Mouse (Mus musculus): Measurements from ENCODE around the gene Rfc5.
"Not testable (repeated sequence)": the region's sequence is repeated elsewhere in the genome, so short reads cannot be mapped to it uniquely, and the experiment has no call there.

Gene Rfc5

GRCm38 (mm10) chr5:117346281-117346680 lies 42.6 kb downstream of the Rfc5 start:
- no peak for DNase-seq

DNA sequence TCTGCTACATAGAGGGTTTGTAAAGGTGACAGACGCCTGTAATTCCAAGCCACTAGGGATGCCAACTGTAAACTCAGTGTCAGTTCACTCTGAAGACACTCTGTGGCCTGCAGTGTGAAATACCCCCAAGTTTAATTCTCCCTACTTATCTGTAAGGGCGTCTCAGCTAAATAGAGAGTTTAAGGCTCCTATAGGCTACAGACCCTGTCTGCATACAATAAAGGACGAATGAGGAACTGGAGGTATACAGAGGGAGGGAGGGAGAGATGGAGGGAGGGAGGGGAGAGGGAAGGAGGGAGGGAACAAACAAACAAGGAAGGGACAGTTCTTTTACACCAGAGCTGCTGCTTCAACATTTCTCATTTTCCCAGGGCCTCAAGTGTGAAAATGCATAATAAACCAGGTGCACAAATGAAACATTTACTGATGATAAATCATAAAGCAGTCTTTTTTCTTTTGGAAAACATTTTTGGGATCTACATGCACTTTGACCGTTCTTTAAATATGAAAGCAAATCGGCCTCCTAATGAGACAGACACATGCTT lies 43.3 kb downstream of the Rfc5 start:
- DNase-seq = no peak

GRCm38 (mm10) chr5:117344496-117344895 lies 44.4 kb downstream of the Rfc5 start:
- not testable (repeated sequence) for DNase-seq

GRCm38 (mm10) chr5:117341896-117342295 lies 47.0 kb downstream of the Rfc5 start:
- DNase-seq = no peak

- no peak for DNase-seq
Observed at GRCm38 (mm10) chr5:117340081-117340480, 48.8 kb downstream of the Rfc5 start.

- DNase-seq = no peak
Observed at GRCm38 (mm10) chr5:117338503-117338902, 50.3 kb downstream of the Rfc5 start.

DNA sequence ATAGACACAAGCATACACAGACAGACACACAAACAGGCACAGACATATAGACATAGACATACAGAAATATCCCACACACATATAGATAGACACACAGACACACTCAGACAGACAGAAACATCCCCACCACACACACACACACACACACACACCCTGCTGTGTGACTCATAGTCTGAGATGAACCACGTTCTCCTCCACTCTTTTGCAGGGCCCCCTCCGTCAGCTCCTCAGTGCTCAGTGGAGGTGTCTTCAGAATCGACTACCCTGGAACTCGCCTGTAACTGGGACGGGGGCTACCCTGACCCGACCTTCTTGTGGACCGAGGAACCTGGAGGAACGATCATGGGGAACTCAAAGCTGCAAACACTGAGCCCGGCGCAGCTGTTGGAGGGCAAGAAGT lies 50.8 kb downstream of the Rfc5 start:
- no peak for DNase-seq

GRCm38 (mm10) chr5:117330457-117330856 lies 58.4 kb downstream of the Rfc5 start:
- DNase-seq = no peak
